Mouse (Mus musculus) c-Kit-positive CD71-positive TER-119-negative erythroid progenitor cells, embryonic 14.5 days (primary cell): ENCODE data around the gene Pank2.

Experiments
- DNase-seq: peaks from one replicate; pipeline ENCODE4 v3.0.0-alpha.2; 2013; ENCODE audit warnings: low read depth

Pank2 gene

DNA sequence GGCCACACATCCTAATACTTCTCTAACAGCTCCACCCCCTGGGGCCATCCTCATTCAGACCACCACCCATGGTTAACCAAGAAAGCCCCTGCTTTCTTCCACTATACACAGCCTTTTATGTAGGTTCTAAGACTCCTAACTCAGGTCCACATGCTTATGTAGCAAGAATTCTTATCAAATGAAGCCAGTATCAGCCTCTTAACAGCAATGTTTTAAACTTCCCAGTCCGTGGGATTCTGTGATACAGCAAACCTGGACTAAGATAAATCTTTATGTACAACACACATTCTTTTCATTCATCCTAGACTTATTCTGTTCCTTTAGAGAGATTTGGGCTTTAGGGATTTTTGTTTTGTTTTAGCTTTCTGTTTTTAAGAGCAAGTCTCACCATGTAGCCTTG lies 61.4 kb downstream of the Pank2 start:
- DNase-seq, result no peak

GRCm38 (mm10) chr2:131326044-131326443 lies 63.7 kb downstream of the Pank2 start:
- DNase-seq, result no peak

DNA sequence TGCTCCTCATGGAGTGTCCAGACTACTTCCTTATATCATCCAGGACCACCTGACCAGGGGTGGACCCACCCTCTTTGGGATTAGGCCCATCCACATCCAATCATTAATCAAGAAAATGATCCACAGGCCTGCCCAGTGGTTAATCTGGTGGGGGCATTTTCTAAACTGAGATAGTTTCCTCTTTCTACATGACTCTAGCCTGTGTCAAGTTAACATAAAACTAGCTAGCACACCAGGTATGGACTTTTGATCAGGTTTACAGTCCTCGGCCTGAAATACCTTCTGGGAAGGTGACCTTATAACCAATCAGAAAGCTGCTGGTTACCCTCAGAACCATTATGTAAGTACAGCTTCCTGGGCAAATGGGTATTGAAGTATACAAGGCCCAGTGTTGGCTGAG lies 66.7 kb downstream of the Pank2 start:
- no peak for DNase-seq

DNA sequence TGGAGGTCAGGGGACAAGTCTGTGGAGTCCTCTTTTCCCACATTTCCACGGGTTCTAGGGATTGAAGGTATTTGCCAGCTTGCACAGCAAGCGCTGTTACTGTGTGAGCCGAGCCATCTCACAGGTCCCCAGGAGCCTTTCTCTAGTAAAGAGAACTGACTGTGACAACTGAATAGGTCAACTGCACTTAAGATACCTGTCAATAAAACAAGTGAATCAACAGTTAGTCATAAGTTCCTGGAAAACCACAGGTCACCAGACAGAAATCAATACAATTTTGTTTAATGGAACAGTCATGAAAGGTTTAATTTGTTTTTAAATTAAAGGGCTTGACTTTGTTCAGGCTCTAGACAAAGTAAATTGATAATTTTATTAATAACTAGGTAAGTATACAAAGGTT lies 68.3 kb downstream of the Pank2 start:
- DNase-seq, result no peak

GRCm38 (mm10) chr2:131337602-131338001 lies 75.3 kb downstream of the Pank2 start:
- no peak for DNase-seq

- DNase-seq, result no peak
Observed at GRCm38 (mm10) chr2:131344449-131344848, 82.2 kb downstream of the Pank2 start.

- no peak for DNase-seq
Observed at GRCm38 (mm10) chr2:131345556-131345955, 83.3 kb downstream of the Pank2 start.
